Mouse (Mus musculus): ENCODE data around the gene Sh3bp4.

Sh3bp4 gene

GRCm38 (mm10) chr1:89189204-89189603 is 119.0 kb downstream of the Sh3bp4 start:
- DNase-seq: peak in 1 of 2 experiments; percentile 14

GRCm38 (mm10) chr1:89190621-89191020 is 120.4 kb downstream of the Sh3bp4 start:
- DNase-seq: peak in 1 of 2 experiments; percentile 37

- DNase-seq: peak; percentile 86 to 90
These were observed 121.0 kb downstream of the Sh3bp4 start for GRCm38 (mm10) chr1:89191127-89191740.

GRCm38 (mm10) chr1:89192536-89193220 is 122.5 kb downstream of the Sh3bp4 start:
- DNase-seq: peak; percentile 23 to 76

- DNase-seq: no peak
These were observed 123.4 kb downstream of the Sh3bp4 start for GRCm38 (mm10) chr1:89193576-89193975.

GRCm38 (mm10) chr1:89195827-89196712 is 125.9 kb downstream of the Sh3bp4 start:
- DNase-seq: peak; percentile 86 to 94
